ENCODE assay signal across 29 mouse cellular contexts in genomic region chr8:126972649-126973048, GRCm38 (mm10). TPM values are rescaled to one million over a fixed set of nuclear protein-coding genes. Genes with fewer than 3 reads are reported as not detected.
DNase-seq lines count a peak whose midpoint lies in the region; ATAC-seq and TF ChIP-seq lines count a peak whose summit lies in the region.
"Had no signal": no experiment of that assay in that cellular context is flagged by ENCODE, and none has a peak within 500 bp of the region (broad histone marks: within the 10 kb centered on the region; RNA-seq: fewer than 3 reads in every experiment).

No protein-coding gene starts in this region.

- no peak for TF ChIP-seq EP300 in ES-Bruce4 (IDR thresholded peaks at IDR 0.05; ENCODE audit: insufficient read depth, low read depth, low read length)

- no peaks in the 10 kb centered on the region for H3K9me3 ChIP-seq in ES-Bruce4 (replicated peaks; ENCODE audit: control insufficient read depth, insufficient read depth, low read length, poor library complexity, severe bottlenecking)
- H3K9me3 ChIP-seq in kidney, embryonic 15.5 days (replicated peaks): no peaks in the 10 kb centered on the region
- no peaks in the 10 kb centered on the region for H3K9me3 ChIP-seq in forebrain, embryonic 15.5 days
- H3K9me3 ChIP-seq: embryonic facial prominence, embryonic 13.5 days; embryonic facial prominence, embryonic 15.5 days; forebrain, embryonic 10.5 days; forebrain, embryonic 13.5 days; G1E had no signal

- no peak for TF ChIP-seq CTCF in ES-Bruce4 (IDR thresholded peaks at IDR 0.05; ENCODE audit: low read depth, low read length)

- DNase-seq in 416B (ENCODE audit: low read depth): peak; percentile 78
- DNase-seq in adrenal gland, adult (ENCODE audit: inconsistent age in 2 of 2, low spot score in 1 of 2): no peak
- DNase-seq in frontal cortex, postnatal 10 days (ENCODE audit: low spot score in 2 of 2): no peak
- DNase-seq: adrenal gland, adult 2 months; adrenal gland, postnatal 10 days; adrenal gland, postnatal 25 days; B cell, adult 2 months; cerebellum, adult 11 months; cerebellum, adult 18-20 months; cerebellum, adult 8-10 months; cerebellum, postnatal 14 days; cerebellum, postnatal 36 days; embryo, embryonic 11 days had no signal

- no peak for TF ChIP-seq POLR2A in ES-Bruce4 (IDR thresholded peaks at IDR 0.05; ENCODE audit: insufficient read depth, low read length)

- peaks cover 14% of the 10 kb centered on the region for H3K36me3 ChIP-seq in ES-Bruce4 (ENCODE audit: control insufficient read depth, insufficient read depth, low read length, poor library complexity, severe bottlenecking)
- peaks cover 17% of the 10 kb centered on the region for H3K36me3 ChIP-seq in kidney, embryonic 15.5 days
- peaks cover 10% of the 10 kb centered on the region; the same call in 1 of the 2 replicates for H3K36me3 ChIP-seq in forebrain, embryonic 15.5 days

- H3K4me1 ChIP-seq in ES-Bruce4 (ENCODE audit: control insufficient read depth, insufficient read depth, low read length): peaks cover 1% of the 10 kb centered on the region
- peaks cover 14% of the 10 kb centered on the region for H3K4me1 ChIP-seq in kidney, embryonic 15.5 days
- H3K4me1 ChIP-seq in forebrain, embryonic 15.5 days: peaks cover 10% of the 10 kb centered on the region

- H3K4me2 ChIP-seq in kidney, embryonic 15.5 days: no peak overlapping the region
- no peak overlapping the region for H3K4me2 ChIP-seq in forebrain, embryonic 15.5 days (replicated peaks)
- H3K4me2 ChIP-seq: embryonic facial prominence, embryonic 13.5 days; embryonic facial prominence, embryonic 15.5 days; forebrain, embryonic 13.5 days had no signal

- 78% methylated on average over 2 of the region's 2 CpGs for WGBS in kidney, embryonic 15.5 days
- WGBS in forebrain, embryonic 15.5 days: 74% methylated on average over 2 of the region's 2 CpGs

- peak; percentile 62 for ATAC-seq in granulocyte monocyte progenitor cell, adult 5-6 weeks (replicated peaks; ENCODE audit: poor library complexity, severe bottlenecking)
- ATAC-seq in megakaryocyte progenitor cell, adult 5-6 weeks (replicated peaks; ENCODE audit: poor library complexity): peak; percentile 43
- ATAC-seq in kidney, embryonic 15.5 days (replicated peaks; ENCODE audit: low FRiP score): no peak
- no peak for ATAC-seq in forebrain, embryonic 15.5 days (replicated peaks)
- ATAC-seq: activated CD4-positive, CD25-positive, alpha-beta regulatory T cell, adult 4 months; CD4-positive, CD25-positive, alpha-beta regulatory T cell, adult 4 months; forebrain, embryonic 13.5 days; forebrain, embryonic 16.5 days; Patski had no signal

- peak overlapping the region; percentile 96 for H3K27ac ChIP-seq in ES-Bruce4 (ENCODE audit: insufficient read depth, low read length)
- no peak overlapping the region for H3K27ac ChIP-seq in kidney, embryonic 15.5 days
- no peak overlapping the region for H3K27ac ChIP-seq in forebrain, embryonic 15.5 days (replicated peaks)
- H3K27ac ChIP-seq: embryonic facial prominence, embryonic 13.5 days; embryonic facial prominence, embryonic 15.5 days; forebrain, embryonic 10.5 days; forebrain, embryonic 13.5 days had no signal

- peak overlapping the region; percentile 92 for H3K9ac ChIP-seq in ES-Bruce4 (ENCODE audit: low read depth, poor library complexity, severe bottlenecking)
- H3K9ac ChIP-seq in kidney, embryonic 15.5 days: no peak overlapping the region
- H3K9ac ChIP-seq in forebrain, embryonic 15.5 days (replicated peaks): no peak overlapping the region
- H3K9ac ChIP-seq: embryonic facial prominence, embryonic 13.5 days; embryonic facial prominence, embryonic 15.5 days; forebrain, embryonic 13.5 days had no signal

- no peak overlapping the region for H3K4me3 ChIP-seq in ES-Bruce4 (ENCODE audit: low read depth, low read length)
- H3K4me3 ChIP-seq in kidney, embryonic 15.5 days (replicated peaks): no peak overlapping the region
- H3K4me3 ChIP-seq in forebrain, embryonic 15.5 days: no peak overlapping the region
- H3K4me3 ChIP-seq: embryonic facial prominence, embryonic 13.5 days; embryonic facial prominence, embryonic 15.5 days; erythroblast, embryonic 14.5 days; forebrain, embryonic 10.5 days; forebrain, embryonic 13.5 days had no signal

- H3K27me3 ChIP-seq in ES-Bruce4 (ENCODE audit: control insufficient read depth, insufficient read depth, low read length, poor library complexity, severe bottlenecking): no peaks in the 10 kb centered on the region
- H3K27me3 ChIP-seq in kidney, embryonic 15.5 days: peaks cover 14% of the 10 kb centered on the region
- peaks cover 4% of the 10 kb centered on the region; the same call in 1 of the 2 replicates for H3K27me3 ChIP-seq in forebrain, embryonic 15.5 days
- H3K27me3 ChIP-seq: CH12.LX; embryonic facial prominence, embryonic 15.5 days had no signal

RNA-seq across cellular contexts. Expression of gene Rbm34, which starts 1.8 kb away (rescaled TPM):
- 55.0 and 58.7 TPM in 2 replicates for polyA plus RNA-seq in ES-Bruce4 (2011; ENCODE audit: insufficient read depth, insufficient read length, low read depth, missing spikeins)
- 27.7 and 28.9 TPM in 2 replicates for total RNA-seq in granulocyte monocyte progenitor cell, adult 5-6 weeks (2014; fragmentation: Nextera tagmentation)
- 41.9 and 44.5 TPM in 2 replicates for total RNA-seq in granulocyte monocyte progenitor cell, adult 5-6 weeks (2017)
- total RNA-seq in megakaryocyte progenitor cell, adult 5-6 weeks (2015): 35.8 and 40.0 TPM in 2 replicates
- 51.6 and 52.3 TPM in 2 replicates for total RNA-seq in megakaryocyte progenitor cell, adult 5-6 weeks (2017)
- 23.5 and 26.0 TPM in 2 replicates for polyA plus RNA-seq in kidney, embryonic 15.5 days (2015; fragmentation: Nextera tagmentation; extraction: Ambion mirVana)
- 26.4 and 28.2 TPM in 2 replicates for polyA plus RNA-seq in forebrain, embryonic 15.5 days (2015; fragmentation: Nextera tagmentation; extraction: Ambion mirVana)

RNA-seq across cellular contexts. Expression of gene Tomm20, which starts 27.0 kb away (rescaled TPM):
- 642 and 659 TPM in 2 replicates for polyA plus RNA-seq in ES-Bruce4 (2011; ENCODE audit: insufficient read depth, insufficient read length, low read depth, missing spikeins)
- 72.5 and 80.0 TPM in 2 replicates for total RNA-seq in granulocyte monocyte progenitor cell, adult 5-6 weeks (2014; fragmentation: Nextera tagmentation)
- 237 and 273 TPM in 2 replicates for total RNA-seq in granulocyte monocyte progenitor cell, adult 5-6 weeks (2017)
- total RNA-seq in megakaryocyte progenitor cell, adult 5-6 weeks (2015): 118 and 141 TPM in 2 replicates
- 182 and 238 TPM in 2 replicates for total RNA-seq in megakaryocyte progenitor cell, adult 5-6 weeks (2017)
- polyA plus RNA-seq in kidney, embryonic 15.5 days (2015; fragmentation: Nextera tagmentation; extraction: Ambion mirVana): 244 and 246 TPM in 2 replicates
- 195 and 209 TPM in 2 replicates for polyA plus RNA-seq in forebrain, embryonic 15.5 days (2015; fragmentation: Nextera tagmentation; extraction: Ambion mirVana)

Comparison
In these comparisons a context has a peak if more than half of its experiments do, and no peak if none do; other contexts are left out.
1. ATAC-seq: peak in granulocyte monocyte progenitor cell, adult 5-6 weeks (single experiment) and megakaryocyte progenitor cell, adult 5-6 weeks (single experiment); none in kidney, embryonic 15.5 days (single experiment) and forebrain, embryonic 15.5 days (single experiment).